Mouse (Mus musculus) kidney, postnatal 0 days (tissue): ENCODE measurements around the gene Pfkfb4. TPM values are rescaled to one million over a fixed set of nuclear protein-coding genes. Genes with fewer than 3 reads are reported as not detected.
A peak's percentile ranks its signal among the peaks of the same experiment; 100 is the strongest.

Experiments
- ATAC-seq: fragments of 200-750 bp; cut with Nextera tagmentation; replicated peaks from 2 replicates; pipeline ENCODE4 v1.8.0; 2017; ENCODE audit warnings: low read depth, moderate number of reproducible peaks, moderate TSS enrichment, moderate library complexity; ENCODE audit not compliant: low FRiP score
- DNase-seq: peaks from one replicate; pipeline ENCODE4 v3.0.0-alpha.2; 2016; ENCODE audit warnings: low spot score
- H3K27ac ChIP-seq: fragments of 300-500 bp; sonication (generic); 2 replicates; pipeline ENCODE4 v1.5.1; 2014; ENCODE audit warnings: mild to moderate bottlenecking
- H3K27me3 ChIP-seq: fragments of 300-500 bp; sonication (generic); 2 replicates; pipeline ENCODE4 v1.6.1; 2014; ENCODE audit warnings: low read length, mixed read lengths; ENCODE audit not compliant: insufficient read depth
- H3K36me3 ChIP-seq: fragments of 300-500 bp; sonication (generic); 2 replicates; pipeline ENCODE4 v1.6.1; 2014; ENCODE audit warnings: low read length, mixed read lengths; ENCODE audit not compliant: insufficient read depth
- H3K4me1 ChIP-seq: fragments of 300-500 bp; sonication (generic); replicated peaks from 2 replicates; pipeline ENCODE4 v1.6.1; 2014; ENCODE audit warnings: antibody characterized with exemption, low read length, mixed read lengths; ENCODE audit not compliant: insufficient read depth
- H3K4me2 ChIP-seq: fragments of 300-500 bp; sonication (generic); 2 replicates; pipeline ENCODE4 v1.6.1; 2014; ENCODE audit warnings: mild to moderate bottlenecking, low read length, moderate library complexity, mixed read lengths
- H3K4me3 ChIP-seq: fragments of 300-500 bp; sonication (generic); replicated peaks from 2 replicates; pipeline ENCODE4 v1.5.1; 2014; ENCODE audit warnings: low read depth, low read length
- H3K9ac ChIP-seq: fragments of 300-500 bp; sonication (generic); 2 replicates; pipeline ENCODE4 v1.6.1; 2014; ENCODE audit warnings: low read depth, low read length
- H3K9me3 ChIP-seq: fragments of 300-500 bp; sonication (generic); replicated peaks from 2 replicates; pipeline ENCODE4 v1.6.1; 2016; ENCODE audit warnings: low read length, inconsistent platforms, mixed read lengths
- CTCF ChIP-seq: IDR thresholded peaks from 2 replicates; pipeline ENCODE4 v1.5.1; 2016; ENCODE audit warnings: antibody characterized with exemption, low read depth, mild to moderate bottlenecking, moderate library complexity
- WGBS: fragments of 180-500 bp; shearing (Covaris S2); extraction: QIAGEN DNeasy Blood & Tissue Kit; methylation state at CpG from one replicate; pipeline ENCODE4 v1.1.7; 2014; 5-methylcytosine and 5-hydroxymethylcytosine counted together
- microRNA counts: library from miRNA; unstranded; fragments of <30 nt; microRNA quantifications from one replicate; lab custom pipeline; 2015
- microRNA-seq: library from miRNA; unstranded; fragments of <30 nt; microRNA quantifications from one replicate; pipeline ENCODE4, GENCODE M21; 2016
- polyA plus RNA-seq: library from polyadenylated mRNA; unstranded; fragments of >200 nt; fragmentation: Nextera tagmentation; extraction: Ambion mirVana; gene quantifications from 2 replicates; pipeline ENCODE4 v1.2.1, GENCODE M21; 2015

The Pfkfb4 gene
- polyA plus RNA-seq, 1 experiment from 2014 or later: 5.8 TPM

DNA sequence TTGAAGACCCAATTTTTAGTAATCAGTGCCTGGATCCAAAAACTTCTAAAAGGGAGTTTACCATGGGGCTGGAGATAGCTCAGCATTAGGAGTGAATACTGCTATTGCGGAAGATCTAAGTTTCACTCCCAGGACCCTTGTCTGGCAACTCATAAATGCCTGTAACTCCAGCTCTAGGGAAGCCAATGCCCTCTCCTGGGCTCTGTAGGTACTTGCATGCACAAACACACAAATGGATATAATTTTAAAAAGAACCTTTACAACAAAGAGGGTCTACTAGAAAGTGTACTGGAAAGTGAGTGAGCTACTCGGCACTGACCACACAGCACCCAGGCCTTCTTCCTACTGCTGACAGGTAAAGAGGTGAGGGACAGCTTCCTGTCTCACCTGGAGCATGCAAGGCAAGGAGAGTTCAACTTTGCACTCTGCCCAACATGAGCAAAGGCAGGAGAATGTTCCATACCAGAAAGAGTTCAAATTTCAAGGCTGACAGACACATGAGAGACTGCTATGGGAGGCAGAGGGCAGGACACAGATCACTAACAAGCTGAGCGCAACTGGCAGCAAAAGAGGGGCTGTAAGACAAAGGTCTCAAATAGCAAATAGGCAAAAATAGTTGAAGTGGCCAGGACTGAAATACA, 76.6 kb downstream of the Pfkfb4 start:
- Histone ChIP-seq H3K9ac (no peak overlapping the region), H3K27me3 (no peaks in the 10 kb centered on the region), H3K4me1 (peaks cover 7% of the 10 kb centered on the region), H3K4me3 (no peak overlapping the region), H3K36me3 (peaks cover 48% of the 10 kb centered on the region), H3K9me3 (no peaks in the 10 kb centered on the region), H3K27ac (no peak overlapping the region), H3K4me2 (no peak overlapping the region)
- ATAC-seq (no peak), DNase-seq (peak; percentile 40)
- peak; percentile 47 for TF ChIP-seq CTCF
- 83% methylated on average over 3 of the region's 3 CpGs for WGBS

DNA sequence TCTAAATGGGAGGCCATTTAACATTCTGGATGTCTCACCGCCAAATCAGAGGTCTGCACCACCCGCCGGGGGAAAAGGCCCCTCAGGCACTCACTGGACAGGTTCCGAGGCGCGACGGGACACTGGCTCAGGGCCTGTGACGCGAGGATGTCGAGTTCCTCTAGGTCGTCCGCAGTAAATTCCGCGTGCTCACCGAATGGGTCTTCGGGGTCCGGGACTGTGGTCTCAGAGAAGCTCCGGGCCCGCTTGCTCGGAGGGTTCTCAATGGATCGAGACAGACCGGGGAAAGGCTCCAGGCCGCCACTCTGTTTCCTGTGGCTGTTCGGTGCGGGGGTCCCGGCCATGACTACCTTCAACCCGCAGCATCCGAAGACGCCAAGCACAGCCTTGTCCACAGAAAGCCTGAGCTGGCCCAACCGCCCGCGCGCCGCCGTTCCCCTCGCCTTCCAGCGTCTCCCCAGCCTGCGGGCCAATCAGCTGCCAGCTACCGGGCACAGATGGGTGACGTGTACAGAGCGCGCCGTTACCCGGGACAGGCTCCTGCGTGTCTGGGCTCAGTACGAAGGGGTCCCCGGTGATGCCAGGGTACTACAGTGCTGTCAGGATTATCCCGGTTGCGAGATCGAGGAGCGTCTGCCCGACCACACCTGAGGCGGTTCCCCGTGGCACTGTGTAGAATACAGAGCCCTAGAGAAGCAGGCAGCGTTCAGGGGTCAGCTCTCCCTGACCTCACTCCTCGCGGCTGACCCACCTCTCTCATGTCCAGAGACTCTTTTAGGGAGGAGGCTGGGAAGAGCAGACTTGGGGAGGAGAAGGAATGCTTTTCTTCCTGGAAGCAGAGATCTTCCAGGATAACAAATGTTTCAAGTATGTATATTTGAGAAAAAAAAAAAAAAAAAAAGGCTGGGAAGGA, 82.3 kb downstream of the Pfkfb4 start, which contains the start of gene Atrip:
TSS of gene Atrip (minus strand) at position 464 of the 913 bp plus-strand sequence.
- Histone ChIP-seq H3K4me3 (peak within 1 kb of the TSS; percentile 86), H3K27me3 (no peaks in the 10 kb centered on the region), H3K9me3 (no peaks in the 10 kb centered on the region), H3K27ac (peak within 1 kb of the TSS; percentile 80), H3K4me1 (peaks cover 10% of the 10 kb centered on the region), H3K4me2 (peak within 1 kb of the TSS; percentile 84), H3K9ac (peak within 1 kb of the TSS; percentile 72), H3K36me3 (0 out of 2 replicates have a peak, but pooled peaks cover 6% of the 10 kb centered on the region)
- peak; percentile 95 for DNase-seq
- no peak for TF ChIP-seq CTCF
- WGBS: under 1% methylated on average over 57 of the region's 57 CpGs
- ATAC-seq: peak; percentile 98

DNA sequence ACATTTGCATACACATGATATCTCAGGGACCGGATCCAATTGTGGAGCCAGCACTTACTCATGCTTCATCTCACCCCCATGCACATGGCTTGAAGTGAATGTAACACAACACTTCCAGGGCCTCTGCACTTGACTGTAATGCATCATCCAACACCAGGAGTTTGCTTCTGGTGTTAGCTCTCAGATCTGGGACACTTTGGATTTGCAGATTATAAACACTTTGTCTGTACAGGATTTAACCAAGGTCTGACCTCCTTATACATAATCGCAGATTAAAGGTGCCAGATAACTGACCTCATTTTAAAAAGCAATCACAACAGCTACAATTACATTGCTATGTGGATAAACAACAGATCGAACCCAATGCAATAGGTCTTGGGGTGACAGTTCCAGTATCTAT, 88.9 kb downstream of the Pfkfb4 start:
- Histone ChIP-seq H3K27ac (no peak overlapping the region), H3K4me1 (peaks cover 17% of the 10 kb centered on the region; the same call in 1 of the 2 replicates), H3K9ac (no peak overlapping the region), H3K4me2 (no peak overlapping the region), H3K27me3 (no peaks in the 10 kb centered on the region), H3K9me3 (no peaks in the 10 kb centered on the region), H3K4me3 (no peak overlapping the region), H3K36me3 (0 out of 2 replicates have a peak, but pooled peaks cover 8% of the 10 kb centered on the region)
- TF ChIP-seq CTCF: no peak
- WGBS: 94% methylated on average over 3 of the region's 3 CpGs
- DNase-seq (no peak), ATAC-seq (no peak)

DNA sequence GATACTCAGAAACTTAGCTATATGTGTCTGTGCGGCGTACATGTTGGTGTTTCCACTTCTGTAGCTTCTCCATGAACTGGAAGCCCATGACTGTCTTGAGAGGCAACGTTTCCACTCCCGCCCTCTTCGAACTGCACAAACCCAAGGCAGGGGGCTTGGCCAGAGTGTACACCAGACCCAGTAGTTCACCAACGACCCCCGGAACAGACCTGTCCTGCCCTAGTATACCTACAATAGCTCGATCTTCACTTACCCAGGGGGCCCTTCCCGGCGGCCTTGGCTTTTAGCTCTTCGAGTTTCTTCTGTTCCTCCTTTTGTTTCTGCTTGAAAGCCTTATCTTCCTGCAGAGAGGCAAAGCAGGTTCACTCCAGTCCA, 90.2 kb downstream of the Pfkfb4 start:
- TF ChIP-seq CTCF: no peak
- Histone ChIP-seq H3K27ac (peak overlapping the region; percentile 75), H3K4me3 (peak overlapping the region; percentile 67), H3K9ac (peak overlapping the region; percentile 78), H3K36me3 (0 out of 2 replicates have a peak, but pooled peaks cover 8% of the 10 kb centered on the region), H3K27me3 (no peaks in the 10 kb centered on the region), H3K4me2 (peak overlapping the region; percentile 66), H3K9me3 (no peaks in the 10 kb centered on the region), H3K4me1 (peaks cover 17% of the 10 kb centered on the region; the same call in 1 of the 2 replicates)
- DNase-seq: no peak
- ATAC-seq: peak; percentile 22; the same call in 1 of the 2 replicates
- 3% methylated on average over 11 of the region's 11 CpGs for WGBS

MicroRNA genes within 50 kb of the gene (microRNA counts, 519-probe panel; counts per million panel counts)
- 330 counts per million, percentile 68 among the panel's probes with 10 or more counts for microRNA mmu-miR-711 (lab: Ali Mortazavi, UCI)

Small RNA genes within 50 kb of the gene (microRNA-seq; reads per million reads assigned to microRNA genes)
- gene Mir711: not detected

Other genes starting within 250 kb of the Pfkfb4 start
- 74.6 and 79.5 TPM in 2 replicates for gene Ip6k2, start 208.0 kb upstream of the Pfkfb4 start, polyA plus RNA-seq
- gene Nckipsd, start 183.4 kb upstream of the Pfkfb4 start, polyA plus RNA-seq: 11.3 and 13.6 TPM in 2 replicates
- gene Celsr3, start 165.5 kb upstream of the Pfkfb4 start, polyA plus RNA-seq: 0.06 and 0.11 TPM in 2 replicates
- 10.7 and 12.8 TPM in 2 replicates for gene Slc26a6, start 138.5 kb upstream of the Pfkfb4 start, polyA plus RNA-seq
- gene Tmem89, start 77.2 kb upstream of the Pfkfb4 start, polyA plus RNA-seq: not detected in 2 replicates
- 662 and 717 TPM in 2 replicates for gene Uqcrc1, start 55.1 kb upstream of the Pfkfb4 start, polyA plus RNA-seq
- gene Col7a1, start 38.2 kb upstream of the Pfkfb4 start, polyA plus RNA-seq: 2.9 and 3.1 TPM in 2 replicates
- gene Ucn2, start 5.8 kb upstream of the Pfkfb4 start, polyA plus RNA-seq: 0.11 TPM in 1 of 2 replicates, not detected in the other
- gene Shisa5, start 46.8 kb downstream of the Pfkfb4 start, polyA plus RNA-seq: 122 and 123 TPM in 2 replicates
- 14.3 and 15.2 TPM in 2 replicates for gene Trex1, start 68.0 kb downstream of the Pfkfb4 start, polyA plus RNA-seq
- gene Atrip, start 82.3 kb downstream of the Pfkfb4 start, polyA plus RNA-seq: 18.8 and 20.9 TPM in 2 replicates
- 12.9 and 13.8 TPM in 2 replicates for gene Ccdc51, start 90.7 kb downstream of the Pfkfb4 start, polyA plus RNA-seq
- gene Tma7, start 90.8 kb downstream of the Pfkfb4 start, polyA plus RNA-seq: 635 and 680 TPM in 2 replicates
- 8.4 and 9.6 TPM in 2 replicates for gene Plxnb1, start 103.6 kb downstream of the Pfkfb4 start, polyA plus RNA-seq
- gene Fbxw21, start 170.3 kb downstream of the Pfkfb4 start, polyA plus RNA-seq: not detected in 2 replicates
- gene Fbxw13, start 204.2 kb downstream of the Pfkfb4 start, polyA plus RNA-seq: not detected in 2 replicates
- gene Fbxw20, start 243.0 kb downstream of the Pfkfb4 start, polyA plus RNA-seq: not detected in 2 replicates